Mouse (Mus musculus): Measurements from ENCODE around the gene Clec11a.

- TF ChIP-seq CTCF (IDR thresholded peaks at IDR 0.05; ENCODE audit: extremely low read depth, insufficient read depth, insufficient read length, insufficient replicate concordance) (no peak), POLR2A (IDR thresholded peaks at IDR 0.05; ENCODE audit: low read depth, low read length) (no peak)
Measured at GRCm38 (mm10) chr7:44257278-44257677, 49.4 kb downstream of the Clec11a start, which contains the start of gene Acp4.

All from spleen, adult 2 months (tissue).